Mouse (Mus musculus): Measurements from ENCODE around the gene Prpf18. TPM values are rescaled to one million over a fixed set of nuclear protein-coding genes. Genes with fewer than 3 reads are reported as not detected.

Gene Prpf18
- total and polyA plus RNA-seq, 2 experiments from 2014 or later, result 24.3 to 24.5 TPM

GRCm38 (mm10) chr2:4572498-4573263 lies 79.2 kb downstream of the Prpf18 start:
- H3K4me2 ChIP-seq (ENCODE audit: low read depth, low read length), result no peak overlapping the region
- no peaks in the 10 kb centered on the region for H3K9me3 ChIP-seq (replicated peaks; ENCODE audit: control insufficient read depth, low read length)
- 71% methylated on average over 7 of the region's 7 CpGs for WGBS
- TF ChIP-seq EP300 (IDR thresholded peaks at IDR 0.05; ENCODE audit: low read depth) (no peak), CTCF (IDR thresholded peaks at IDR 0.05; ENCODE audit: low read depth) (no peak)
- no peak overlapping the region for H3K9ac ChIP-seq (replicated peaks; ENCODE audit: low read depth, low read length)
- H3K36me3 ChIP-seq (replicated peaks; ENCODE audit: control insufficient read depth, insufficient read depth, low read length), result peaks cover 61% of the 10 kb centered on the region
- no peak overlapping the region for H3K27ac ChIP-seq (ENCODE audit: low read depth)
- H3K4me3 ChIP-seq (ENCODE audit: low read depth, low read length), result no peak overlapping the region
- no peak for DNase-seq (ENCODE audit: low spot score)
- H3K4me1 ChIP-seq (ENCODE audit: control insufficient read depth, insufficient read depth), result peaks cover 26% of the 10 kb centered on the region
- H3K27me3 ChIP-seq (ENCODE audit: control insufficient read depth, insufficient read depth, low read length), result no peaks in the 10 kb centered on the region
- ATAC-seq (ENCODE audit: insufficient read depth, low read depth), result no peak

Other genes starting within 250 kb of the Prpf18 start
- 2.0 and 2.5 TPM in 2 replicates for gene Bend7, start 65.7 kb upstream of the Prpf18 start, total RNA-seq (2014; rRNA removed; ENCODE audit: low replicate concordance)
- gene Bend7, start 65.7 kb upstream of the Prpf18 start, polyA plus RNA-seq (2015; fragmentation: Nextera tagmentation; extraction: Ambion mirVana), result 2.6 and 3.0 TPM in 2 replicates
- gene Sephs1, start 229.5 kb upstream of the Prpf18 start, total RNA-seq (2014; rRNA removed; ENCODE audit: low replicate concordance), result 30.7 and 43.8 TPM in 2 replicates
- gene Sephs1, start 229.5 kb upstream of the Prpf18 start, polyA plus RNA-seq (2015; fragmentation: Nextera tagmentation; extraction: Ambion mirVana), result 20.9 TPM in 2 replicates

Measured in heart, postnatal 0 days (tissue).